Mouse (Mus musculus) T-helper 17 cell (primary cell): ENCODE measurements at regions not wholly inside any gene's neighbourhood (a gene's known extent, or its start where the extent isn't known, plus 50 kb on each side); places are given as distances from the start of the nearest gene placed in this dataset.

Experiments
- in situ Hi-C, 2 experiments: fragments of 300-600 bp; cut with MboI, MseI; formaldehyde crosslinking; loops; 1 replicate in 1 of 2; 2 replicates in 1 of 2; pipeline ENCODE4 v1.15.1; 2025; ENCODE audit warnings: high pct_unique_total_duplicates in 2 of 2

DNA sequence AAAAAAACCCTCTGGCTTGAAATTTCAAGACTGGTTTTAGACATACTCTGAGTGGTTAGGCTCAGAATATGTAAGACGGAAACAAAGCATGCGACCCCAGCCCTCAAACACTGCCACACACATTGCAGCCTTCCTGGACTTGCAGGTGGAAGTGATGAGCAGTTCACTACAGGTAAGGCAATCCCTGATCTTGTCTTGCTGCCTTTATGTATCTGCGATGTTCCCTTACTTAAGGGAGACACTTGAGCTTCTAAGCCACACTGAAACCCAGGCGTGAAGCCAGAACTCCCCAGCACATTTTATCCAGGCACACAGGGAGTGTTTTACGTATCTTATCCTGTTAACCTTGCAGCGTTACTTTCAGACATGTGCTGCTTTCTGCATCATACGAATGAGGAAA is 342.9 kb downstream of the Rnf144a start:
- in situ Hi-C loops = loop anchor here (5.0 to 25.0 kb wide), 5 partner anchors 205 to 985 kb away; no protein-coding TSS in a partner anchor

DNA sequence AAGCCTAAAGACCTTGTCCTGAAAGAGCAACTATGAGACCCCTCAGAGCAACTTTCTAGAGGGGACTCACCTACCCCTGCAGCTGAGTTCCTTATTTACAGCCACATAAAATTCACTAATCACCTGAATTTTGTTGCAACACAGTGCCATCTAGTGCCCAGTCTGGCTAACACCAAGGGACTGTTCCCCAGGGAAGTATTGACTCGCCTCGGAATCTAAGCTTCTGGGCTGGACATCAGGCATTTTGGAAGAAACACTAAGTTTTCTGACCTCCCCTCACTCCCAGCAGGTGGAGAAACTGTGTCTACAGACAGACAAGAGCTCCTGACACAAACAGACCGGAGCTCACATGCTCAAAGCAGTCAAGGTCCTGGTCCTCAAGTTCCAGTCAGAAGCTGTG is 343.4 kb downstream of the Rnf144a start:
- in situ Hi-C loops = loop anchor here (5.0 to 25.0 kb wide), 5 partner anchors 204 to 984 kb away; no protein-coding TSS in a partner anchor

DNA sequence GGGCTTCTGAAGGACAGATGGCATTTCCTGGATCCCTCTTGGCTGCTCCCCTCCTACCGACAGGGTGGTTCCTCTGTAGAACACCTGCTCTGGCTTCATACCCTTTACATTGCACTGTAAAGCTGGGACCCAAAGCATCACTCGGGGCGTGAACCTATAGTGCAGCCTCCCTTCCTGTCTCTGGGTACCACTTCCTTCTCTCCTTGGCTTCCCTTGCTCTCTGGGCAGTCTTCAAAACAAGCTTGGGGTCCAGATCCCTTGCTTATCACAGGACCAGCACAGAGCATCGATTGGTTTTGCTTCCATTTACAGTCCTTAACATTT is 346.4 kb downstream of the Rnf144a start:
- in situ Hi-C loops = loop anchor here (5.0 to 25.0 kb wide), 4 partner anchors 631 to 881 kb away; no protein-coding TSS in a partner anchor

DNA sequence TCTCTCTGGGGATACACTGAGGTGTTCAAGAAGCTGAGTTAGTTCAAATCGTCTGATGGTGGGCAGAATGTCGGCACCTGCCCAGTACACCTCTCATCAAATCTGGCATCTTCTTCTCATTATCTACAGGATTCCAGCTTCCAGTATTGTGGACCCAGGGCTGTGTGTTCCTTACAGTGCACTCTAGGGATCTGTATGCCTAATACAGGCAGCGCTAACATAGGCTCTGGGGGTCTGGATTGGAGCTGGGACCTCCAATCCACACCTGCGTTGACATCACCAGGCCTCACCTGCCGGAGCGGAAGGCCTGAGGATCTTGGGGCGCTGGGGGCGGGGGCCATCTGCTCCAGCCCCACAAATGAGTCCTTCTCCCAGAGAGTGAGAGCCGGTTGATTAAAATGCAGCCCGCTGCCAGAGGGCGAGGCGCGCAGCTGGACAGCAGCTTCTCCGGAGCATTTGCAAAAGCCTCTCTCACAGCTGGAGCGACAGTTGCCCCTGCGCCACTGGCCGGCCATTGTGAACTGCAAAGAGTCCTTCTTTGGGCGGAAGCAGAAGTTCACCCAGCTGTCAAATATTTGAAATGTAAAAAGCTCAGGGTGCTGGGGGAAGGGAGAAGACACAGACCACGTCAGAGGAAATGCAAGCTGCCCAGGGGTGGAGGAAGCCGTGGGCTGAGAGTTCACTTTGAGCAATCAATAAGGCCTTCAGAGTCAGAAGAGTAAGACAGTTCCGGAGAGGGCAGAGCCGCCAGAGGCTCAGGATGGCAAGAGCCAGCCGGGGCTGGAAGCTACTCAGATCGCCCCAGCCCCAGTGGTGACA is 347.0 kb downstream of the Rnf144a start:
- in situ Hi-C loops = loop anchor here (5.0 to 25.0 kb wide), 4 partner anchors 631 to 881 kb away; no protein-coding TSS in a partner anchor

DNA sequence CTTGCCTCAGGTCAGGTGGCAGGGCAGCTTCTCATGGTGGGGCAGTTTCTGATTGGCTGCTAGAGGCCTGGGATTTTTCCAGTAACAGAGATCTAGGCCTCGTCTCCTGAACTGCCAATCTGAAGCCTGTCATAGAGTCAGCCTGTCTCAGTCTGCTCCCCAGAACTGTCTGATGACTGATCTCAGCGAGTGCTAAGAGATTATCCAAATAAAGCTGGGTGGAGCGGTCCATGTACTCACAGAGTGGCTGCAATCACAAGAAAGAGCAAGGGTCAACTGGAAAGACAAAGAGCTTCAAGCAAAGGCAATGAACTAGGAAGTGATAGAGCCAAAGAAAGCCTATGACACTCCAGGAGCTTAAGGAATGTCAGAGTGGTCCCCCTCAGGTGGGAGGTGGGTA is 354.7 kb downstream of the Rnf144a start:
- in situ Hi-C loops = loop anchor here (5.0 to 25.0 kb wide), 4 partner anchors 73 to 873 kb away; no protein-coding TSS in a partner anchor

DNA sequence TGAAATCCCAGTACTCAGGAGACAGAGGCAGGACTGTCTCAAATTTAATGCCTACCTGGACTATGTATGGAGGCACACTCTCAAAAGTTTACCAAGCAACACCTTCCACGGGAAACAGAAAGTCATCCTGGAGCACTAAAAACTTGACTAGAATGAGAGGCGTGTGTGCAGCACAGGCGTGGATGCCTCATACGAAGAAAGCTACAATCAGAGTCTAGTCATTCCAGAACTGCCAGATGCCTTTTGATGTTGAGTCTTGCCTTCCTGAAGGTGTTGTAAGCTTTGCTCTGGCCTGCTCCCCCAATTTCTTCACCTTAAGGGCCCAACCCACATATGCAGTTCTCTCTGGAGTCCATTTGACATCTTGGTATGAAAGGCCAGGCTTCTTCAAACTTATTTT is 356.0 kb downstream of the Rnf144a start:
- in situ Hi-C loops = loop anchor here in 1 of 2 experiments (25.0 kb wide), 1 partner anchor 872 kb away; no protein-coding TSS in a partner anchor

DNA sequence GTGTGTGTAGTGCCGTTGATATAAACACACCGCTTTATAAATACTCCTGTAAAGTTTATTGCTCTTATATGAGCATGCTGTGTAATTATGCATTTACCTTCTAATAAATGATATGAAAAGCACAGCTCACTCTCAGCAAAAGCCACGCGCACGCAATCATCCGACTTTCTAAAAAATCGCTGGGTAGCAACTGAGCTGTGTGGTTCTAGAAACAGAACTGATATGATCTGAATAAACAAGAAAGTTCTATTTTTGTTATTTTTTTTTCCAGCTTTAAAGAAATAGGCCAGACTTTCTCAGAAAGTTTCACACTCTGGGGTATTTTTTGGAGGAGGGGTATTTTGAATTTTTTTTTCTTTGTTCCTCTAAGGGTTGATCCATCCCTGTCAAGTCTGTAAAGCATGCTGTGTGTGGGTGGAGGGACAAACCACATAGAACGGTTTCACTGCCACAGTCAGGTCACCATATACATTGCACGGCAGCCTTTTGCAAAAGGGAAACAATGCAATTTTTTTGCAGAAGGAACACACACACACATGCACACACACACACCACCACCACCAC is 357.5 kb downstream of the Rnf144a start:
- in situ Hi-C loops = loop anchor here in 1 of 2 experiments (25.0 kb wide), 1 partner anchor 870 kb away; no protein-coding TSS in a partner anchor

DNA sequence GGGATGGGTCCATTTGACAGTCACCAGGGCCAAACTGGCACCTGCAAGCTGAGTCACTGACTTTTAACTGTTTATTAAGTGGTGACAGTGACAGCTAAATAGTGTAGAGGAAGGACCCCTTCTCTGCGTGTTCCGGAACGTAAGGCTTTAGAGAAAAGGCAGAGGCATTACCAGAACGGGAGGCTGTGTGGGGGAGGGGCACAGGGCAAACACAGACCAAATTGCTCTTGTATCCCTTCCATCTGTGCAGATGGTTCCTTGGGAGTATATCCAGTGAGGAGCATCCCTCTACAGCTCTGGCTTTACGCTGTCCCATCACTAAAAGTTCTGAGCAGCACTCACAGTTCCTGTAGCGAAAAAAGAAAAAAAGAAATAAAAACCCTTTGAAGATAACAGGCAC is 368.1 kb downstream of the Rnf144a start:
- in situ Hi-C loops = no loop called here

DNA sequence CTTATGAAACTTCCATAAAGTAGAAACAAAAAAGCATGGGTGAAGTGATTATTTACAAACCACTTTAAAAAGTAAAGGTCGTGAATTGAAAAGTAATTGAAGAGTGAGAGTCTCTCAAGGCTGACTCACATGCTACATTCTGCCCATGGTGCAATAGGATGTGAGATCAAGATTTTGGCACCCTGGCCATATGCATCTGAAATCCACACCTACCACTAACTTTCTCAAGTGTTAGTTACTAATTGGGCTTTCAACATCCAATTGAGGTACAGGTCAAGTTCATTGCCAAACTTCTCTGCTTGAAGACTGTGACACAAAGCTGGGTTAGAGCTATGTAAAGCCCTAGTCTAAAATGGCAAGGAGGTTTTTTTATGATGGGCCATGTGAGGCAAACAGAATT is 369.7 kb downstream of the Rnf144a start:
- in situ Hi-C loops = no loop called here

DNA sequence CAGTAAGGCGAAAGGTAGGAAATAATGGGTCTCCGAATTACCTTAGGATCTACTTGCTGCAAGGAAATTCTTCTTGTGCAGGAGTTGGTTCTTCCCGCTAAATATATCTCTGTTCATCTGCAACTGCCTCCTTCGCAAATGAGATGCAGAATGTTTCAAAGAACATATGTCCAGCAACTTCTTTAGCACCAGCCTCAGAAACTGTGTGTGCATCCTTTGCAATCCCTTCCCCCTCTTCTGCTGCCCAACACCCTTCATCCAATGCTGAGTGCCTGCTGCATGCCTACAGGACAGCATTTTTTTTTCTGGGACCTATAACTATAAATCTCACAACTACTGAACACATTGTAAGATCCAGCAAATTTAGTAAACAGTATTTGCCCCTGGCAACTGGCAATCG is 402.1 kb downstream of the Rnf144a start:
- in situ Hi-C loops = loop anchor here in 1 of 2 experiments (5.0 kb wide), 1 partner anchor 56 kb away; no protein-coding TSS in a partner anchor

DNA sequence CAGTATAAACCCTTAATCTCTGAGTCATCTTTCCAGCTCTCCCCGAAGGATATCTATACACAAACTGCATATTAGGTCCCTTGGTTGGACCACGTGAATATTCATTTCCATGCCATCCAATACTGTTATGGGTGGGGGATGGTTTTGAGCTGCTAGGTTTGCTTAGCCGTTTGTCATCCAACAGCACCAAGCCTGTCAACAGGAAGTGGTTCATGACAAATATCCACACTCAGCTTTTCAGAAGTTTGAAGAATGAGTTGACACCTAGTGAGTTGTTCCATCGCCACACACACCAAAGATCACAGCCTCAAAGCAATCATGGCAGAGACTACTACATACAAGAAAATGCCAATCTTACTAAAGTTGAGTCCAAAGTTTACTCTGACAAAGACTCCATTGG is 421.0 kb downstream of the Rnf144a start:
- in situ Hi-C loops = no loop called here

DNA sequence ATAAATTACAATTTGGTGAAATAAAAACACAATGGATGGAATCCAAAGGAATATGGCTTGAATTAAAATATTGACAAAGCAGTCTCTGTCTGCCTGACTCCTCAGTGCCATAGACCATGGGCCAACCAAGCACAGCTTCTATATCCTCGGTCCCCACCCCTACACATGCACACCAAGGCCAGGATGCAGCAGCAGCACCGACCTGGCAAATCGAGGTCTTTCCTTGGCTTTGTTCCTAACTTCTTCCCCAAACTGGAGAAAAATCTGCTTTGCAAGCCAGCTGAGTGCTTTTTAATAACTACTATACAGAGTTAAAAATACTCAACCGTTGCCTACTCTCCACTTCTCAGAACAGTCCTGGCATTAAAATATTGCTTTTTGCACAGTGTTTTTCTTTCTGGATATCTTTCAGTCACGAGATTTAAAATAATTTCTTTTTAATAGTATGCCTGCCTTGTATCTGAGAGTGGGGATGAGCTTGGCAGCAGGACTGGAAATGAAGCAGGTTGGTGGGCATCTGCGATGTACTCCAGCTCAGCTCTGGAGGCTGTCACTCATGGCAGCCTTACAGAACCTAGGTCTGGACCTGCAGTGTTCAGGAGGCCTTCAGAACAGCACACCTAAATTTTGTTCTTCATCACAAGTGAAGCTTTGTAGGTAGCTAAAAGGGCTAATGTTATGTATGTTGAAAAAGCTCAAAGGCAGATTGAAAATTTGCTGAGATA is 423.1 kb downstream of the Rnf144a start:
- in situ Hi-C loops = no loop called here

DNA sequence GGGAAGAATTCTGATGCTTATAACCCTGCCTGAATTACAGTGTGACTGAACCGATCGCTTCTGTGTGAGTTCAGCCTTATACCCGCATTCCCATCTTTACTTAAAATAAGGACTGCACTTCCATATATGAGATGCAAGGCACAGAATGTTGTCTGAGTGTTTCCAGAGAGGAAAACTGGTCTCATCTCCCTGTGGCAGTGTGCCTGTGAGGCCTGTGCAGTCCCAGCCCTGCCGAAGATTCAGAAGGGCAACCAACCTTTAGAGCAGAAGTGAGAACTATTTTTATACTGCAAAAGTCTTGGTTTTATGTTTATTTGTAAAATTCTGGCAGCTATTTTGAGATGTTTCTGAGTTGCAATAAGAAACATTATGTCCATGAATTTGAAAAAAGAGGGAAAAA is 432.5 kb downstream of the Rnf144a start:
- in situ Hi-C loops = no loop called here

DNA sequence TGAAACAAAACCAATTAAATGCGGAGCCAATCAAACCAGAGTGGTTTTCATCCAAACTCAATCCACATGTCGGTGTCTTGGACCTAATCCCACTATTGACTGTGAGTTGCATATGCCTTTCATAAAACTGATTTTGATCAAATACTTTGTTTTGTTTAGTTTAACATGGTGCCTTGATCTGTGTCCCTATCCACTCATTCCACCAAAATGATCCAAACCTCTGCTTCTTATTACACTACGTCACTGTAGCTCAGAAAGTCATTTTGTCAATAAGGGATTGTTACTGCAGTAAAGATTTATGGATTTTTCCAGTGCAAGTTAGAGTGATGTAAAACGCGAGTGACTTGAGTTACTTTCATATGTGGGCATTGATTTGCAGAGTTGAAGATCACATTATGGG is 436.7 kb downstream of the Rnf144a start:
- in situ Hi-C loops = no loop called here

DNA sequence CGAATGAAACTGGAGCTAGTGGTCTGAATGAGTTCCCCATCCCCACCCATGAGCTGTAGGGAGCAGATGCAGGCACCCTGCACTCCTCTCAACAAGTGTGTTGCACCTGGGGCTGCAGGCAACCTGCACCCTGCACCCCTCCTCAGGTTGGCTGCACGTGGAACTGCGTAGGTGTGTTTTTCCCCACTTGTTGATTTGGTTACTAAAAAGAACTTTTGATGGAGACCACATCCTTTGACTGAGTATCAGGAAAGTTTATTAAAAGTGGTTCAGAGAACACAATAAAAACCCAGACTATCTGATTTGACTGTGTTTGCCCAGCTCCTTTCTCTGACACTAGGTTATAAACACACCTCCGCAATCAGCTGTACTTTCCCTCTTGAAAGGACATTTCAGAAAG is 456.5 kb downstream of the Rnf144a start:
- in situ Hi-C loops = loop anchor here in 1 of 2 experiments (5.0 kb wide), 1 partner anchor 54 kb away; no protein-coding TSS in a partner anchor

DNA sequence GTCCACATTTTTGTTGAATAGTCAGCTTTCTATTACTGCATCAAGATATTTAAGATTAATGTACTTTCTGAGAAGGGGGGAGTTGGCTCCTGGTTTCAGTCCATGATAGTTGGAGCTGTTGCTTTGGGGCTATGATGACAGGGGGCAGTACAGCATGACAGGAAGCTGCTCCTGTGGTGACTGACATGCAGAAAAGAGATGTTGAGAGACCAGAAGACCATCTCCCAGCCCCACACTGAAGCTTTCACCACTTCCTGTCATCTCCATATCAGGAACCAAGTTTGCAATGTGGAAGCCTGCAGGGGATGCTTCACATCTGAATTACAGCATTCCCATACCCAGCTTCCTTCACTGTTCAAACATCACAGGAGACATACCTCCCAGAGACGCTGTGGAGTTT is 457.5 kb downstream of the Rnf144a start:
- in situ Hi-C loops = loop anchor here in 1 of 2 experiments (5.0 kb wide), 1 partner anchor 55 kb away; no protein-coding TSS in a partner anchor

DNA sequence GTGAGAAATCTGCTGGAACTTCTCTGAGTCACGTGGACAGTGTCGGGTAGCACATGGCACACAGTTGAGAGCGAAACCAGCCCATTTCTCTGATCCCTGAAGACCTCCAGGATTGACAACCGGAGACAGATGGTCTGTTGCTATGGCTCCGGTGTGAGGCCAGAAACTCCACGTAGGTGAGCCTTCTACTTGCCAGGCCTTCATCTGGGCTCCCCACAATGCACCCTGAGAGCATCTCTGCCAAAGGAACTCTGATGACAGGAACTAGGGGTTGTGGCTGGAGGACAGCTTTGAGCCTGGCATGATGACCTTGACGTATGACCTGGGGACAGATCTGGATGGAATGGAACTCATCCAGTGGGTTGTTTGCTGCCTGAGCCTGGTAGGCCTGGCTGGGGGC is 467.9 kb downstream of the Rnf144a start:
- in situ Hi-C loops = no loop called here

DNA sequence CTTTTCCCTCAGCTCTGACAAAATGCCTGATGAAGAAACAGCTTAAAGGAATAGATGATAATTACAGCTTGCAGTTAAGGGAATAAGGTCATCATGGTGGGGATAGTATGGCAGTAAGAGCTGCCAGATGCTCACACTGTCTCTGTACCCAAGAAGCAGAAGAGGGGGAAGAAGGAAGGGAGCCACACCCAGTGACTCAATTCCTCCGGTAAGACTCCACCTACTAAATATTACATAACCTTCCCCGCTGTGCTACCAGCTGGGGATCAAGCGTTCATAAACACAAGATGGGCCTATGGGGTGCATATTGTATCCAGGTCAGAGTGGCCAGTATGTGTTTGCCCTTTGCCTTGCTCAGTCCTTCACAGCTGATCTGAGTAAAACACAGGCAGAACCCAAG is 468.9 kb downstream of the Rnf144a start:
- in situ Hi-C loops = no loop called here

DNA sequence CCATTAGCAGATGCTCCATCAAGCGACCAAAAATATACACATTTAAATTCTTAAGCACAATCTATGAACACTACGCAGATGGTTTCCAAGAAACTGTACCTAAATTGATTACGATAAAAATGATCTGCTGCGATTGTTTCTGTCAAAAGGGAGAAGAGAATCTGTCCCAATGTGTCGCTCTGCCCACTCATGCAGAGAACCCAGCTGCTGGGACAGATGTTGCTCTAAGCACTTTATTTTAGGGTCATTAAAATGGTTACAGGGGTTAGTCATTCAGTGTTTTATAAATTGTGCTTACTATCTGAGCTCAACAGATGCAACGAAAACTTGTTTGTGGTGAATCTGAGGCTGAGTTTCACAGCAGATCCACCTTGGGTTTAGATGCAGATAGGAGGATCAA is 476.2 kb downstream of the Rnf144a start:
- in situ Hi-C loops = no loop called here

DNA sequence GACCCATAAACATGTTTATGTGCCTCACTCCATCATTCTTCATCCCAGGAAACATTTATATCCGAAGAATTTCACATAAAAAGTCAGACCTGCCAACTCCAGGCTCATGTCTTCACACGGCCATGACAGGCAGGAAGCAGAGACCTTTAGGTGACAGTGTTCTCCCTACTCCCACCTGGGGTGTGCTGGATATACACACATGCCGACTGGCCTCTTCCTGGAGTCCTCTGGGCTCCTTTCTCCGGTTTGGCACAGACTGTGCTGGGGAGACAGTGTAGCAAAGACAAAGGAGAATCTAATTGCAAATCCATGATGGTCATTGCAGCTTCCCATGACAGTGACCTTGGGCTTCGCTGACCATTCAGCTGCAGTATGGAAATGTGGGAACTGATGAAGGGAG is 480.1 kb downstream of the Rnf144a start:
- in situ Hi-C loops = no loop called here

DNA sequence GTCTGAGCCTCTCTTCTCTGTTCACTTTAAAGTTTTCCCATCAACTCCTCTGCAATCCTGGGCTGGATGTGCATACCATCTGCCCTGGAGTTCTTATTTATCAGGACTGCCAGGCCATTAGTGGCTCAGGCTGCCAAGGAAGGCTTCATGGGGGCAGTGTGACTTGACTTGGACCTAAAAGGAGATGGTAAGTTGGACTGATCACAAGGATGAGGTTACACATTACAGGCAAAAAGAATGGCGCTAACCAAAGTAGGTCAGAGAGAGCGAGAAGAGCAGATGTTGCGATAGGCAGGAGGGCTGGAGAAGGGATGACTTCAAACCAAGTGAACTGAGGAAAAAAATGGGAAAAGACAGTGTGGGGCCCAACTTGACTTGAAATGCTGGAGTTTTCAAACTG is 480.5 kb downstream of the Rnf144a start:
- in situ Hi-C loops = no loop called here

DNA sequence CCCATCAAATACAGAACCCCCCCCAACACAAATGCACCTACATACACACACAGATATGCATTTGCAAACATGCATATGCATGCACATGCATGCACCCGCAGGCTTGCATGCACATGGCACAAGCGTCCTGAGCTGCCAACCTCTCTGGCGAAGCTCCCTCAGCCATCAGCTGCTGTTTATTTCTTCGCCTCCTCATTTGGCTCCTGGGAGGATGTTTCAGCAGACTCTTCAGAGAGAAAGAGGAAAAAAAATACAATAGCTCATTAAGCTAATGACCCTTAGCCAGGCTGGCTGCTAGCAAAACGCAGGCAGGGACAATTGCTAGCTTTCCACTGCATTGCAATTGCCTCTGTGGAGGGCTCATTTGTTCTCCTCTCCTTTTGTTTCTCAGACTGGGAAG is 488.7 kb downstream of the Rnf144a start:
- in situ Hi-C loops = no loop called here
